Mouse (Mus musculus): Measurements from ENCODE around the gene Dcaf6. TPM values are rescaled to one million over a fixed set of nuclear protein-coding genes. Genes with fewer than 3 reads are reported as not detected.
A peak's percentile ranks its signal among the peaks of the same experiment; 100 is the strongest.

Gene Dcaf6
- polyA plus RNA-seq, 1 experiment = 24.1 TPM

GRCm38 (mm10) chr1:165438289-165439021, 21.8 kb downstream of the Dcaf6 start:
- TF ChIP-seq REST (IDR thresholded peaks at IDR 0.05; ENCODE audit: insufficient read depth, insufficient read length) = no peak
- no peak for TF ChIP-seq POLR2AphosphoS2 (IDR thresholded peaks at IDR 0.05; ENCODE audit: insufficient read length, low read depth)
- no peak for TF ChIP-seq CEBPB (IDR thresholded peaks at IDR 0.05; ENCODE audit: insufficient read depth, poor library complexity, severe bottlenecking)
- no peak for TF ChIP-seq MYOG (IDR thresholded peaks at IDR 0.05; ENCODE audit: control insufficient read depth in 1 of 3, insufficient read depth in 1 of 3, insufficient read length in 2 of 3, low read depth in 2 of 3)
- no peak for TF ChIP-seq MAX (IDR thresholded peaks at IDR 0.05; ENCODE audit: low read depth)
- TF ChIP-seq USF1 (IDR thresholded peaks at IDR 0.05; ENCODE audit: low read depth) = no peak
- TF ChIP-seq TCF12 (IDR thresholded peaks at IDR 0.05; ENCODE audit: insufficient read depth, poor library complexity, severe bottlenecking) = no peak
- H3K36me3 ChIP-seq (ENCODE audit: control insufficient read depth, insufficient read depth) = no peaks in the 10 kb centered on the region
- H3K27me3 ChIP-seq (ENCODE audit: control insufficient read depth, insufficient read depth, insufficient read length) = no peaks in the 10 kb centered on the region
- peaks cover 41% of the 10 kb centered on the region for H3K79me2 ChIP-seq (ENCODE audit: control insufficient read depth, insufficient read depth)
- H3ac ChIP-seq (ENCODE audit: control insufficient read depth, insufficient read length) = no peak overlapping the region
- peak overlapping the region; percentile 37 for H3K4me2 ChIP-seq (ENCODE audit: low read depth)
- H3K4me3 ChIP-seq = no peak overlapping the region

GRCm38 (mm10) chr1:165432883-165433282, 27.4 kb downstream of the Dcaf6 start:
- no peak overlapping the region for H3ac ChIP-seq (ENCODE audit: control insufficient read depth, insufficient read length)
- H3K4me3 ChIP-seq = peak overlapping the region; percentile 5
- H3K4me2 ChIP-seq (ENCODE audit: low read depth) = peak overlapping the region; percentile 50
- peaks cover 22% of the 10 kb centered on the region for H3K79me2 ChIP-seq (ENCODE audit: control insufficient read depth, insufficient read depth)
- no peaks in the 10 kb centered on the region for H3K27me3 ChIP-seq (ENCODE audit: control insufficient read depth, insufficient read depth, insufficient read length)
- no peaks in the 10 kb centered on the region for H3K36me3 ChIP-seq (ENCODE audit: control insufficient read depth, insufficient read depth)
- TF ChIP-seq USF1 (IDR thresholded peaks at IDR 0.05; ENCODE audit: low read depth) (peak; percentile 78), REST (IDR thresholded peaks at IDR 0.05; ENCODE audit: insufficient read depth, insufficient read length) (no peak)

GRCm38 (mm10) chr1:165426254-165426653, 34.0 kb downstream of the Dcaf6 start:
- Histone ChIP-seq H3K4me2 (ENCODE audit: low read depth) (no peak overlapping the region), H3K4me3 (no peak overlapping the region), H3ac (ENCODE audit: control insufficient read depth, insufficient read length) (no peak overlapping the region), H3K36me3 (ENCODE audit: control insufficient read depth, insufficient read depth) (peaks cover 4% of the 10 kb centered on the region), H3K27me3 (ENCODE audit: control insufficient read depth, insufficient read depth, insufficient read length) (no peaks in the 10 kb centered on the region), H3K79me2 (ENCODE audit: control insufficient read depth, insufficient read depth) (no peaks in the 10 kb centered on the region)
- TF ChIP-seq USF1 (IDR thresholded peaks at IDR 0.05; ENCODE audit: low read depth) (no peak), SRF (IDR thresholded peaks at IDR 0.05; ENCODE audit: control insufficient read depth, insufficient read length, low read depth) (no peak), TCF3 (IDR thresholded peaks at IDR 0.05; ENCODE audit: insufficient read length, low read depth) (no peak), E2F4 (IDR thresholded peaks at IDR 0.05; ENCODE audit: insufficient read depth) (no peak), POLR2A (IDR thresholded peaks at IDR 0.05; ENCODE audit: insufficient read length, low read depth) (no peak), MAX (IDR thresholded peaks at IDR 0.05; ENCODE audit: low read depth) (no peak), CEBPB (IDR thresholded peaks at IDR 0.05; ENCODE audit: insufficient read depth, poor library complexity, severe bottlenecking) (no peak), REST (IDR thresholded peaks at IDR 0.05; ENCODE audit: insufficient read depth, insufficient read length) (no peak), TCF12 (IDR thresholded peaks at IDR 0.05; ENCODE audit: insufficient read depth, poor library complexity, severe bottlenecking) (no peak), MYOG (IDR thresholded peaks at IDR 0.05; ENCODE audit: control insufficient read depth in 1 of 3, insufficient read depth in 1 of 3, insufficient read length in 2 of 3, low read depth in 2 of 3) (no peak), MYOD1 (IDR thresholded peaks at IDR 0.05; ENCODE audit: control insufficient read depth in 1 of 3, insufficient read length in 2 of 3, low read depth in 2 of 3) (no peak), POLR2AphosphoS2 (IDR thresholded peaks at IDR 0.05; ENCODE audit: insufficient read length, low read depth) (no peak)

- Histone ChIP-seq H3ac (ENCODE audit: control insufficient read depth, insufficient read length) (no peak overlapping the region), H3K27me3 (ENCODE audit: control insufficient read depth, insufficient read depth, insufficient read length) (no peaks in the 10 kb centered on the region), H3K4me2 (ENCODE audit: low read depth) (no peak overlapping the region), H3K79me2 (ENCODE audit: control insufficient read depth, insufficient read depth) (no peaks in the 10 kb centered on the region), H3K4me3 (no peak overlapping the region), H3K36me3 (ENCODE audit: control insufficient read depth, insufficient read depth) (peaks cover 8% of the 10 kb centered on the region)
- TF ChIP-seq E2F4 (IDR thresholded peaks at IDR 0.05; ENCODE audit: insufficient read depth) (no peak), POLR2A (IDR thresholded peaks at IDR 0.05; ENCODE audit: insufficient read length, low read depth) (no peak), POLR2AphosphoS2 (IDR thresholded peaks at IDR 0.05; ENCODE audit: insufficient read length, low read depth) (no peak), MYOG (IDR thresholded peaks at IDR 0.05; ENCODE audit: control insufficient read depth in 1 of 3, insufficient read depth in 1 of 3, insufficient read length in 2 of 3, low read depth in 2 of 3) (no peak), CEBPB (IDR thresholded peaks at IDR 0.05; ENCODE audit: insufficient read depth, poor library complexity, severe bottlenecking) (no peak), SRF (IDR thresholded peaks at IDR 0.05; ENCODE audit: control insufficient read depth, insufficient read length, low read depth) (no peak)
Measured at GRCm38 (mm10) chr1:165421357-165421915, 38.8 kb downstream of the Dcaf6 start.

- Histone ChIP-seq H3K4me2 (ENCODE audit: low read depth) (no peak overlapping the region), H3ac (ENCODE audit: control insufficient read depth, insufficient read length) (no peak overlapping the region), H3K36me3 (ENCODE audit: control insufficient read depth, insufficient read depth) (peaks cover 8% of the 10 kb centered on the region), H3K27me3 (ENCODE audit: control insufficient read depth, insufficient read depth, insufficient read length) (no peaks in the 10 kb centered on the region), H3K79me2 (ENCODE audit: control insufficient read depth, insufficient read depth) (no peaks in the 10 kb centered on the region), H3K4me3 (no peak overlapping the region)
- TF ChIP-seq MYOD1 (IDR thresholded peaks at IDR 0.05; ENCODE audit: control insufficient read depth in 1 of 3, insufficient read length in 2 of 3, low read depth in 2 of 3) (no peak), USF1 (IDR thresholded peaks at IDR 0.05; ENCODE audit: low read depth) (no peak), TCF12 (IDR thresholded peaks at IDR 0.05; ENCODE audit: insufficient read depth, poor library complexity, severe bottlenecking) (no peak), POLR2A (IDR thresholded peaks at IDR 0.05; ENCODE audit: insufficient read length, low read depth) (no peak), REST (IDR thresholded peaks at IDR 0.05; ENCODE audit: insufficient read depth, insufficient read length) (no peak), MYOG (IDR thresholded peaks at IDR 0.05; ENCODE audit: control insufficient read depth in 1 of 3, insufficient read depth in 1 of 3, insufficient read length in 2 of 3, low read depth in 2 of 3) (no peak)
Measured at GRCm38 (mm10) chr1:165396401-165396805, 63.9 kb downstream of the Dcaf6 start.
